Mouse (Mus musculus): ENCODE data around the gene Scube1.

GRCm38 (mm10) chr15:83772460-83772859, 47.6 kb upstream of the Scube1 start:
- TF ChIP-seq CTCF (IDR thresholded peaks at IDR 0.05; ENCODE audit: control insufficient read depth, insufficient read depth, insufficient read length) (no peak), USF1 (IDR thresholded peaks at IDR 0.05; ENCODE audit: low read depth) (no peak), MAX (IDR thresholded peaks at IDR 0.05) (no peak), CEBPB (IDR thresholded peaks at IDR 0.05; ENCODE audit: low read depth) (no peak), MYOD1 (IDR thresholded peaks at IDR 0.05; ENCODE audit: control insufficient read depth, insufficient read length, low read depth) (no peak), MYOG (IDR thresholded peaks at IDR 0.05; ENCODE audit: control insufficient read depth, extremely low read depth, insufficient read length) (no peak)
